Mouse (Mus musculus) CH12.LX (cell line): ENCODE measurements at regions not wholly inside any gene's neighbourhood (a gene's known extent, or its start where the extent isn't known, plus 50 kb on each side); places are given as distances from the start of the nearest gene placed in this dataset.

Source experiments
- DNase-seq: peaks from one replicate; pipeline ENCODE4 v3.0.0-alpha.2; 2013; ENCODE audit errors: extremely low read depth
- H3K27ac ChIP-seq: 2 replicates; pipeline ENCODE4 v1.5.1; 2012; ENCODE audit warnings: low read depth, mild to moderate bottlenecking, control low read depth, moderate library complexity; ENCODE audit not compliant: insufficient read depth
- H3K27me3 ChIP-seq: replicated peaks from 2 replicates; pipeline ENCODE3; 2012; ENCODE audit warnings: inconsistent platforms
- H3K36me3 ChIP-seq, 2 experiments: replicated peaks in 1 of 2; 2 replicates each; pipeline versions ENCODE3 to v1.6.1; 2012; ENCODE audit warnings: inconsistent platforms in 1 of 2, low read length in 1 of 2, mild to moderate bottlenecking in 1 of 2, mixed read lengths in 1 of 2, moderate library complexity in 1 of 2; ENCODE audit not compliant: control insufficient read depth in 1 of 2, insufficient read depth in 1 of 2
- H3K4me1 ChIP-seq, 2 experiments: 2 replicates each; pipeline ENCODE4 v1.6.1; 2012; ENCODE audit warnings: inconsistent platforms in 1 of 2, moderate library complexity in 1 of 2; ENCODE audit not compliant: insufficient read depth in 2 of 2, control insufficient read depth in 1 of 2
- H3K4me2 ChIP-seq: 2 replicates; pipeline ENCODE4 v1.6.1; 2012; ENCODE audit warnings: low read depth, mild to moderate bottlenecking, control low read depth; ENCODE audit not compliant: poor library complexity, insufficient read depth, severe bottlenecking
- H3K4me3 ChIP-seq, 3 experiments: fragments of 150-350 bp in 1 of 3; sonication (generic) in 1 of 3; replicated peaks in 1 of 3; 2 replicates each; pipeline versions ENCODE3 to v1.5.1; 2011 to 2012; ENCODE audit warnings: low read depth in 2 of 3, low read length in 2 of 3, mild to moderate bottlenecking in 2 of 3, moderate library complexity in 2 of 3, control low read depth in 1 of 3, improper control_type of control experiment in 1 of 3, inconsistent platforms in 1 of 3, mixed read lengths in 1 of 3; ENCODE audit not compliant: poor library complexity in 1 of 3
- H3K79me2 ChIP-seq: replicated peaks from 2 replicates; pipeline ENCODE4 v1.6.1; 2012; ENCODE audit warnings: mild to moderate bottlenecking, moderate library complexity; ENCODE audit not compliant: control insufficient read depth, poor library complexity, insufficient read depth, severe bottlenecking; ENCODE audit errors: extremely low read depth
- H3K9ac ChIP-seq: 2 replicates; pipeline ENCODE4 v1.6.1; 2012; ENCODE audit warnings: low read depth, mild to moderate bottlenecking, control low read depth, moderate library complexity; ENCODE audit not compliant: insufficient read depth
- H3K9me3 ChIP-seq: replicated peaks from 2 replicates; pipeline ENCODE3; 2012; ENCODE audit warnings: low read length, inconsistent platforms, mixed read lengths
- BHLHE40 ChIP-seq: IDR thresholded peaks from 2 replicates; pipeline ENCODE4 v1.6.1; 2011; ENCODE audit warnings: mild to moderate bottlenecking, low read depth, low read length, improper control_type of control experiment
- CTCF ChIP-seq, 2 experiments: IDR thresholded peaks in 1 of 2; conservative IDR thresholded peaks in 1 of 2; 2 replicates each; pipeline ENCODE4 v1.5.1; 2011 to 2012; ENCODE audit warnings: low read depth in 2 of 2, low read length in 2 of 2, improper control_type of control experiment in 1 of 2, inconsistent platforms in 1 of 2, mild to moderate bottlenecking in 1 of 2, moderate library complexity in 1 of 2
- JUN ChIP-seq: IDR thresholded peaks from 2 replicates; pipeline ENCODE4 v1.6.1; 2011; ENCODE audit warnings: low read depth, mild to moderate bottlenecking, low read length, improper control_type of control experiment, moderate library complexity; ENCODE audit not compliant: insufficient read depth
- MAZ ChIP-seq: IDR thresholded peaks from 2 replicates; pipeline ENCODE4 v1.6.1; 2012; ENCODE audit warnings: low read depth, mild to moderate bottlenecking, inconsistent platforms, low read length, improper control_type of control experiment, moderate library complexity
- NELFE ChIP-seq: IDR thresholded peaks from 2 replicates; pipeline ENCODE4 v1.6.1; 2011; ENCODE audit warnings: low read depth, low read length, improper control_type of control experiment
- RAD21 ChIP-seq: IDR thresholded peaks from 2 replicates; pipeline ENCODE4 v1.6.1; 2011; ENCODE audit warnings: low read depth, mild to moderate bottlenecking, low read length, improper control_type of control experiment, moderate library complexity
- RCOR1 ChIP-seq: conservative IDR thresholded peaks from 2 replicates; pipeline ENCODE4 v1.6.1; 2012; ENCODE audit warnings: low read depth, mild to moderate bottlenecking, inconsistent platforms, low read length, improper control_type of control experiment
- SIN3A ChIP-seq: IDR thresholded peaks from 2 replicates; pipeline ENCODE4 v1.6.1; 2012; ENCODE audit warnings: low read length, improper control_type of control experiment, inconsistent platforms
- SMC3 ChIP-seq: IDR thresholded peaks from 2 replicates; pipeline ENCODE4 v1.6.1; 2011; ENCODE audit warnings: low read depth, low read length, improper control_type of control experiment
- TBP ChIP-seq: conservative IDR thresholded peaks from 2 replicates; pipeline ENCODE4 v1.6.1; 2011; ENCODE audit warnings: low read depth, low read length, improper control_type of control experiment
- TCF12 ChIP-seq: IDR thresholded peaks from 2 replicates; pipeline ENCODE4 v1.6.1; 2014; ENCODE audit warnings: low read depth, mild to moderate bottlenecking, inconsistent platforms, low read length, improper control_type of control experiment
- USF1 ChIP-seq: IDR thresholded peaks from 2 replicates; pipeline ENCODE4 v1.6.1; 2014; ENCODE audit warnings: low read depth, mild to moderate bottlenecking, inconsistent platforms, low read length, improper control_type of control experiment
- ZC3H11A ChIP-seq: IDR thresholded peaks from 2 replicates; pipeline ENCODE4 v1.6.1; 2012; ENCODE audit warnings: low read depth, mild to moderate bottlenecking, inconsistent platforms, low read length, improper control_type of control experiment
- ZMIZ1 ChIP-seq: IDR thresholded peaks from 2 replicates; pipeline ENCODE4 v1.6.1; 2012; ENCODE audit warnings: low read depth, mild to moderate bottlenecking, inconsistent platforms, low read length, improper control_type of control experiment
- dilution Hi-C: fragments of 300-500 bp; cut with MboI; formaldehyde crosslinking; loops from 2 replicates; pipeline ENCODE4 v1.14.3; 2020; ENCODE audit warnings: low sequenced_read_pairs; ENCODE audit not compliant: extremely low pct_unique_long_range_greater_than_20kb, extremely low pct_ligation_motif_present
- in situ Hi-C: fragments of 300-500 bp; cut with MboI; formaldehyde crosslinking; loops from 3 replicates; pipeline ENCODE4 v1.14.3; 2019; ENCODE audit warnings: low sequenced_read_pairs, low pct_ligation_motif_present, low pct_unique_long_range_greater_than_20kb, mixed read lengths

GRCm38 (mm10) chr4:149840511-149841292 lies 66.6 kb upstream of the Slc25a33 start:
- in situ Hi-C loops (no loop called here), dilution Hi-C loops (no loop called here)
- no peaks in the 10 kb centered on the region for H3K4me1 ChIP-seq
- no peak overlapping the region for H3K4me2 ChIP-seq
- no peak overlapping the region for H3K4me3 ChIP-seq
- TF ChIP-seq SIN3A: no peak
- no peak overlapping the region for H3K9ac ChIP-seq
- no peak overlapping the region for H3K27ac ChIP-seq
- peaks cover 38% of the 10 kb centered on the region for H3K27me3 ChIP-seq
- H3K36me3 ChIP-seq: no peaks in the 10 kb centered on the region
- H3K79me2 ChIP-seq: no peaks in the 10 kb centered on the region
- no peak for DNase-seq
- peaks cover 9% of the 10 kb centered on the region for H3K9me3 ChIP-seq

GRCm38 (mm10) chr4:149838682-149839081 lies 64.6 kb upstream of the Slc25a33 start:
- no peak overlapping the region for H3K27ac ChIP-seq
- in situ Hi-C loops: loop anchor here (5.0 kb wide), 1 partner anchor 119 kb away; the partner anchor contains the start of gene Spsb1
- peaks cover 9% of the 10 kb centered on the region for H3K9me3 ChIP-seq
- dilution Hi-C loops: no loop called here
- no peak overlapping the region for H3K4me3 ChIP-seq
- no peak overlapping the region for H3K4me2 ChIP-seq
- H3K4me1 ChIP-seq: no peaks in the 10 kb centered on the region
- peak; percentile 43 for DNase-seq
- H3K9ac ChIP-seq: no peak overlapping the region
- no peaks in the 10 kb centered on the region for H3K36me3 ChIP-seq
- no peak for TF ChIP-seq RCOR1
- no peak for TF ChIP-seq USF1
- TF ChIP-seq JUN: no peak
- TF ChIP-seq TCF12: 0 out of 2 replicates have a peak, but pooled peaks have one; percentile 27
- 0 out of 2 replicates have a peak, but pooled peaks have one; percentile 11 for TF ChIP-seq BHLHE40
- TF ChIP-seq TBP: no peak
- peak; percentile 98 for TF ChIP-seq SMC3
- TF ChIP-seq ZMIZ1: no peak
- peak; percentile 42 to 86 for TF ChIP-seq CTCF (conservative IDR thresholded peaks at IDR 0.05 in 1 of 2, IDR thresholded peaks at IDR 0.05 in 1 of 2; ENCODE audit: low read depth in 2 of 2, low read length in 2 of 2)
- peak; percentile 90 for TF ChIP-seq RAD21
- TF ChIP-seq NELFE: peak; percentile 55; the same call in 1 of the 2 replicates
- peak; percentile 58; the same call in 1 of the 2 replicates for TF ChIP-seq MAZ
- TF ChIP-seq ZC3H11A: peak; percentile 88
- H3K27me3 ChIP-seq: peaks cover 46% of the 10 kb centered on the region
- no peaks in the 10 kb centered on the region for H3K79me2 ChIP-seq
